Mouse (Mus musculus): ENCODE measurements around the gene Lrsam1. TPM values are rescaled to one million over a fixed set of nuclear protein-coding genes. Genes with fewer than 3 reads are reported as not detected.

The Lrsam1 gene
- polyA plus RNA-seq, 1 experiment: 10.3 TPM

GRCm38 (mm10) chr2:32877303-32877702 lies 84.1 kb downstream of the Lrsam1 start:
- peak overlapping the region; percentile 91 for H3ac ChIP-seq (ENCODE audit: control insufficient read depth, insufficient read length, low read depth)
- H3K79me3 ChIP-seq (ENCODE audit: low read depth): peaks cover 63% of the 10 kb centered on the region
- H3K79me2 ChIP-seq (ENCODE audit: control insufficient read depth, insufficient read depth): peaks cover 89% of the 10 kb centered on the region
- TF ChIP-seq CEBPB (IDR thresholded peaks at IDR 0.05; ENCODE audit: low read depth) (no peak), MAX (IDR thresholded peaks at IDR 0.05) (no peak)
- peak overlapping the region; percentile 87 for H3K4me3 ChIP-seq (ENCODE audit: insufficient read depth, poor library complexity, severe bottlenecking)
- peaks cover 24% of the 10 kb centered on the region for H3K36me3 ChIP-seq (ENCODE audit: control insufficient read depth, insufficient read depth)
- no peaks in the 10 kb centered on the region for H3K27me3 ChIP-seq (ENCODE audit: control insufficient read depth, insufficient read depth, insufficient read length)

GRCm38 (mm10) chr2:32876490-32877302 lies 84.7 kb downstream of the Lrsam1 start:
- peak; percentile 51 for TF ChIP-seq MAX (IDR thresholded peaks at IDR 0.05)
- no peak for TF ChIP-seq CTCF (IDR thresholded peaks at IDR 0.05; ENCODE audit: control insufficient read depth, insufficient read depth, insufficient read length)
- Histone ChIP-seq H3K4me3 (ENCODE audit: insufficient read depth, poor library complexity, severe bottlenecking) (peak overlapping the region; percentile 87), H3K27me3 (ENCODE audit: control insufficient read depth, insufficient read depth, insufficient read length) (no peaks in the 10 kb centered on the region), H3K79me3 (ENCODE audit: low read depth) (peaks cover 63% of the 10 kb centered on the region), H3K36me3 (ENCODE audit: control insufficient read depth, insufficient read depth) (peaks cover 24% of the 10 kb centered on the region), H3ac (ENCODE audit: control insufficient read depth, insufficient read length, low read depth) (peak overlapping the region; percentile 91), H3K79me2 (ENCODE audit: control insufficient read depth, insufficient read depth) (peaks cover 83% of the 10 kb centered on the region)

GRCm38 (mm10) chr2:32875675-32876489 lies 85.5 kb downstream of the Lrsam1 start, which contains the start of gene Fam129b:
Gene Fam129b, plus strand, starts transcription at chr2:32876114.
- Histone ChIP-seq H3ac (ENCODE audit: control insufficient read depth, insufficient read length, low read depth) (peak within 1 kb of the TSS; percentile 91), H3K36me3 (ENCODE audit: control insufficient read depth, insufficient read depth) (peaks cover 23% of the 10 kb centered on the region), H3K79me3 (ENCODE audit: low read depth) (peaks cover 62% of the 10 kb centered on the region), H3K79me2 (ENCODE audit: control insufficient read depth, insufficient read depth) (peaks cover 75% of the 10 kb centered on the region), H3K27me3 (ENCODE audit: control insufficient read depth, insufficient read depth, insufficient read length) (no peaks in the 10 kb centered on the region), H3K4me3 (ENCODE audit: insufficient read depth, poor library complexity, severe bottlenecking) (peak within 1 kb of the TSS; percentile 87)
- no peak for TF ChIP-seq FOSL1 (IDR thresholded peaks at IDR 0.05; ENCODE audit: insufficient read depth, low read length, poor library complexity, severe bottlenecking)
- TF ChIP-seq CEBPB (IDR thresholded peaks at IDR 0.05; ENCODE audit: low read depth): peak; percentile 91
- TF ChIP-seq CTCF (IDR thresholded peaks at IDR 0.05; ENCODE audit: control insufficient read depth, insufficient read depth, insufficient read length): no peak
- TF ChIP-seq MAX (IDR thresholded peaks at IDR 0.05): peak; percentile 20
- TF ChIP-seq MYOG (IDR thresholded peaks at IDR 0.05; ENCODE audit: control insufficient read depth, extremely low read depth, insufficient read length): no peak
- TF ChIP-seq USF1 (IDR thresholded peaks at IDR 0.05; ENCODE audit: low read depth): no peak
- TF ChIP-seq MYOD1 (IDR thresholded peaks at IDR 0.05; ENCODE audit: control insufficient read depth, insufficient read length, low read depth): peak; percentile 31

Other genes starting within 250 kb of the Lrsam1 start
- 112 TPM for gene Cdk9, start 248.5 kb downstream of the Lrsam1 start, polyA plus RNA-seq (2012; fragmentation: generic; extraction: Trizol)
- 0.50 TPM for gene Sh2d3c, start 240.6 kb downstream of the Lrsam1 start, polyA plus RNA-seq (2012; fragmentation: generic; extraction: Trizol)
- not detected for gene 6330409D20Rik, start 220.6 kb downstream of the Lrsam1 start, polyA plus RNA-seq (2012; fragmentation: generic; extraction: Trizol)
- gene Tor2a, start 204.4 kb downstream of the Lrsam1 start, polyA plus RNA-seq (2012; fragmentation: generic; extraction: Trizol): 35.7 TPM
- 0.14 TPM for gene Ttc16, start 186.0 kb downstream of the Lrsam1 start, polyA plus RNA-seq (2012; fragmentation: generic; extraction: Trizol)
- gene Ptrh1, start 185.8 kb downstream of the Lrsam1 start, polyA plus RNA-seq (2012; fragmentation: generic; extraction: Trizol): 83.9 TPM
- 0.81 TPM for gene Cfap157, start 177.2 kb downstream of the Lrsam1 start, polyA plus RNA-seq (2012; fragmentation: generic; extraction: Trizol)
- 28.7 TPM for gene Stxbp1, start 114.4 kb downstream of the Lrsam1 start, polyA plus RNA-seq (2012; fragmentation: generic; extraction: Trizol)
- 294 TPM for gene Fam129b, start 85.5 kb downstream of the Lrsam1 start, polyA plus RNA-seq (2012; fragmentation: generic; extraction: Trizol)
- gene Rpl12, start 55 bp downstream of the Lrsam1 start, polyA plus RNA-seq (2012; fragmentation: generic; extraction: Trizol): 3,677 TPM
- 4.3 TPM for gene Slc2a8, start 20.5 kb upstream of the Lrsam1 start, polyA plus RNA-seq (2012; fragmentation: generic; extraction: Trizol)
- 2.6 TPM for gene Garnl3, start 170.0 kb upstream of the Lrsam1 start, polyA plus RNA-seq (2012; fragmentation: generic; extraction: Trizol)